Mouse (Mus musculus): Measurements from ENCODE around the gene Acad9. TPM values are rescaled to one million over a fixed set of nuclear protein-coding genes. Genes with fewer than 3 reads are reported as not detected.

Gene Acad9
- total RNA-seq (2022): 10 to 100 TPM; 21.6 to 29.9 (median 26.5) TPM

GRCm38 (mm10) chr3:36065843-36066651 lies at the start of gene Acad9:
TSS of gene Acad9 (plus strand) at chr3:36065979.
- peak; percentile 81 to 85 for DNase-seq (ENCODE audit: low spot score in 2 of 2)

- no peak for DNase-seq (ENCODE audit: low spot score in 2 of 2)
These were observed 40.0 kb upstream of the Acad9 start for GRCm38 (mm10) chr3:36025732-36026131.

GRCm38 (mm10) chr3:36029993-36030392 lies 35.8 kb upstream of the Acad9 start:
- no peak for DNase-seq (ENCODE audit: low spot score in 2 of 2)

- no peak for DNase-seq (ENCODE audit: low spot score in 2 of 2)
These were observed 33.9 kb upstream of the Acad9 start for GRCm38 (mm10) chr3:36031740-36032510.

GRCm38 (mm10) chr3:36044520-36044919 lies 21.3 kb upstream of the Acad9 start:
- DNase-seq (ENCODE audit: low spot score in 2 of 2): no peak

- no peak for DNase-seq (ENCODE audit: low spot score in 2 of 2)
These were observed 20.7 kb upstream of the Acad9 start for GRCm38 (mm10) chr3:36045086-36045485.

GRCm38 (mm10) chr3:36049106-36049505 lies 16.7 kb upstream of the Acad9 start:
- no peak for DNase-seq (ENCODE audit: low spot score in 2 of 2)

GRCm38 (mm10) chr3:36053447-36053846 lies 12.3 kb upstream of the Acad9 start, which contains the start of gene Ccdc144b:
TSS of gene Ccdc144b (minus strand) at chr3:36053547.
- DNase-seq (ENCODE audit: low spot score in 2 of 2): no peak

- DNase-seq (ENCODE audit: low spot score in 2 of 2): peak; percentile 6 to 9
These were observed 5.5 kb upstream of the Acad9 start for GRCm38 (mm10) chr3:36060096-36060850.

- DNase-seq (ENCODE audit: low spot score in 2 of 2): no peak
These were observed 1.2 kb upstream of the Acad9 start for GRCm38 (mm10) chr3:36064592-36065061.

- DNase-seq (ENCODE audit: low spot score in 2 of 2): no peak
These were observed 613 bp upstream of the Acad9 start for GRCm38 (mm10) chr3:36065166-36065565.

GRCm38 (mm10) chr3:36067731-36068130 lies 2.0 kb downstream of the Acad9 start:
- DNase-seq (ENCODE audit: low spot score in 2 of 2): no peak

- no peak for DNase-seq (ENCODE audit: low spot score in 2 of 2)
These were observed 4.7 kb downstream of the Acad9 start for GRCm38 (mm10) chr3:36070436-36070835.

- no peak for DNase-seq (ENCODE audit: low spot score in 2 of 2)
These were observed 5.3 kb downstream of the Acad9 start for GRCm38 (mm10) chr3:36071047-36071446.

GRCm38 (mm10) chr3:36074231-36074630 lies 8.5 kb downstream of the Acad9 start:
- no peak for DNase-seq (ENCODE audit: low spot score in 2 of 2)

GRCm38 (mm10) chr3:36075466-36075865 lies 9.7 kb downstream of the Acad9 start:
- DNase-seq (ENCODE audit: low spot score in 2 of 2): no peak

GRCm38 (mm10) chr3:36077386-36077785 lies 11.6 kb downstream of the Acad9 start:
- no peak for DNase-seq (ENCODE audit: low spot score in 2 of 2)

- DNase-seq (ENCODE audit: low spot score in 2 of 2): no peak
These were observed 14.1 kb downstream of the Acad9 start for GRCm38 (mm10) chr3:36079886-36080285.

GRCm38 (mm10) chr3:36080741-36081140 lies 15.0 kb downstream of the Acad9 start:
- DNase-seq (ENCODE audit: low spot score in 2 of 2): no peak

- DNase-seq (ENCODE audit: low spot score in 2 of 2): no peak
These were observed 17.1 kb downstream of the Acad9 start for GRCm38 (mm10) chr3:36082843-36083242.

GRCm38 (mm10) chr3:36083381-36083780 lies 17.6 kb downstream of the Acad9 start:
- DNase-seq (ENCODE audit: low spot score in 2 of 2): no peak

- DNase-seq (ENCODE audit: low spot score in 2 of 2): no peak
These were observed 19.6 kb downstream of the Acad9 start for GRCm38 (mm10) chr3:36085394-36085793.
